Mouse (Mus musculus) hindbrain, embryonic 13.5 days (tissue): ENCODE measurements around the gene Asb1. TPM values are rescaled to one million over a fixed set of nuclear protein-coding genes. Genes with fewer than 3 reads are reported as not detected.

Experiments used
- ATAC-seq: fragments of 200-750 bp; cut with Nextera tagmentation; 2 replicates; pipeline ENCODE4 v1.8.0; 2017; ENCODE audit warnings: moderate TSS enrichment; ENCODE audit not compliant: low FRiP score
- H3K27ac ChIP-seq: fragments of 300-500 bp; sonication (generic); 2 replicates; pipeline ENCODE4 v1.5.1; 2015; ENCODE audit warnings: inconsistent platforms, mild to moderate bottlenecking, moderate library complexity
- H3K27me3 ChIP-seq: fragments of 300-500 bp; sonication (generic); 2 replicates; pipeline ENCODE4 v1.6.1; 2015; ENCODE audit warnings: mild to moderate bottlenecking, inconsistent platforms
- H3K36me3 ChIP-seq: fragments of 300-500 bp; sonication (generic); 2 replicates; pipeline ENCODE4 v1.6.1; 2015; ENCODE audit warnings: mild to moderate bottlenecking, inconsistent platforms
- H3K4me1 ChIP-seq: fragments of 300-500 bp; sonication (generic); replicated peaks from 2 replicates; pipeline ENCODE4 v1.6.1; 2015; ENCODE audit warnings: inconsistent platforms
- H3K4me2 ChIP-seq: fragments of 300-500 bp; sonication (generic); 2 replicates; pipeline ENCODE4 v1.6.1; 2015; ENCODE audit warnings: inconsistent platforms, mild to moderate bottlenecking, moderate library complexity
- H3K4me3 ChIP-seq: fragments of 300-500 bp; sonication (generic); 2 replicates; pipeline ENCODE4 v1.5.1; 2015; ENCODE audit warnings: mild to moderate bottlenecking, inconsistent platforms
- H3K9ac ChIP-seq: fragments of 300-500 bp; sonication (generic); 2 replicates; pipeline ENCODE4 v1.6.1; 2015; ENCODE audit warnings: mild to moderate bottlenecking, inconsistent platforms
- H3K9me3 ChIP-seq: fragments of 300-500 bp; sonication (generic); 2 replicates; pipeline ENCODE4 v1.6.1; 2016; ENCODE audit warnings: inconsistent platforms
- WGBS: fragments of 180-500 bp; shearing (Covaris S2); methylation state at CpG from one replicate; pipeline ENCODE4 v1.1.7; 2015; 5-methylcytosine and 5-hydroxymethylcytosine counted together
- polyA plus RNA-seq: library from polyadenylated mRNA; unstranded; fragments of >200 nt; fragmentation: Nextera tagmentation; extraction: Ambion mirVana; gene quantifications from 2 replicates; pipeline ENCODE4 v1.2.1, GENCODE M21; 2015

Gene Asb1
- polyA plus RNA-seq, 1 experiment from 2014 or later = 10.9 TPM

DNA sequence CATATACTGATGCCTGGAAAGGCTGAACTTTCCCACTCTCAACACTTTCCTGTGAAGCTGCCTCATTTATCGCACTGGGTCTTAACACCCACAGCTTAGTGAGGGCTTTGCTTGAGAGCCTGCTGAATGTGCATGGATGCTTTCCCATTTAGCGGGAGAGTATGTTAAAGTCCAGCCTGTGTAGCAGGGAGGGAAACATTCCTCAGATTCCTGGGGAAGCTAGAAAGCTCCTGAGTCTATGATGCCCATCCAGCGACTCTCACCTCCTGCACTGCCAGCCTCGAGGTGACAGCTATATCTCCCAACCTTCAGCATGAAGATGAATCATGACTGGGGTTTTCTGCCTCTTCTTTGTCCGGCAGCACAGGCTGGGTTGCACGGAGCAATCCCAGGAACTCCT, 49.4 kb downstream of the Asb1 start:
- 77% methylated on average over 6 of the region's 6 CpGs for WGBS

DNA sequence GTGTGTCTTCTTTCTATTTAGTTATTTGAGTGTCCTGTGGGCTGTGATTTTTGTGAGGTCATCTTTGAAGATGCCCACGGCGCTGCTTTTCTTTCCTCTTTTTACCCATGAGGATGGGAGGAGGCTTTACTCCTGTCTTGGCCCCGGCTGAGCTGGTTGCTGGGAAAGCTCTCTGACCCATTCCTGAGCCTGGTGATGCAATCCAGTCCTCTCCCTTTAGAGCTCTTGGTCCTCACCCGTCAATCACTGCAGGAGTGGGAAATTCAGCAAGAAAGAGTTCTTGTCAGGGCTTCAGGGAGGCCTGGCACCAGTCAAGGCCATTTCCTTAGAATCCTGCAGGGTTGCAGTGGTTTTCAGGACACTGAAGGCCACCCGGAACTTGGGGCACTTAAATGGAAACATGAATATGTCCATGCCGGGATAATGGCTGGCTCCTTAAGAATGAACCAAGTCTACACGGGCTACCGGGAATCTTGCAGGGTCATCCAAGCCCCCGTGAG, 55.2 kb downstream of the Asb1 start:
- H3K4me2 ChIP-seq = no peak overlapping the region
- peaks cover 3% of the 10 kb centered on the region for H3K4me1 ChIP-seq
- no peak for ATAC-seq
- 0 out of 2 replicates have a peak, but pooled peaks cover 9% of the 10 kb centered on the region for H3K9me3 ChIP-seq
- no peak overlapping the region for H3K4me3 ChIP-seq
- H3K9ac ChIP-seq = no peak overlapping the region
- H3K36me3 ChIP-seq = no peaks in the 10 kb centered on the region
- H3K27me3 ChIP-seq = no peaks in the 10 kb centered on the region
- H3K27ac ChIP-seq = no peak overlapping the region
- WGBS = 88% methylated on average over 9 of the region's 9 CpGs

More for the DNA sequence above, 49.4 kb downstream of the Asb1 start:
- Histone ChIP-seq H3K27ac (no peak overlapping the region), H3K4me2 (no peak overlapping the region), H3K36me3 (no peaks in the 10 kb centered on the region), H3K9me3 (0 out of 2 replicates have a peak, but pooled peaks cover 6% of the 10 kb centered on the region), H3K27me3 (no peaks in the 10 kb centered on the region), H3K9ac (no peak overlapping the region), H3K4me3 (no peak overlapping the region), H3K4me1 (no peaks in the 10 kb centered on the region; the same call in 1 of the 2 replicates)
- ATAC-seq = no peak

DNA sequence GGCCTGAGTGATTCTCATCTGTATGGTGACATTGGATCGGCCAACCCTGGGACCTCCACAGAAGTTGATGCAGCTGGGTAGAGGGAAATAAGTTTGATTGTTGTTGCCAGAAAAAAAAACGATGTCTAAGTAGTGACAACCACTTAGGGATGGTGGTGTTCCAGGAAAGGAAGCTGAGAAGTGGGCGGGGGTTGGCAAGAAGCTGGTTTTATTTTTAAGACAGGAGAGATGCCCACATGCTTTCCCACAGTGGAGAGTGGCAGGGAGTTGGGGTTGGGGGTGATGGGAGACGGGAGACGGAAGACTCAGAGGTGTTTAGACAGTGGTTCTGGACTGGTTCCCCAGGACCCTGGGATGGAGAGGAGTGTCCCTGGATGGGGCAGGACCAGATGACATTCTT, 57.3 kb downstream of the Asb1 start:
- no peak for ATAC-seq
- Histone ChIP-seq H3K4me3 (no peak overlapping the region), H3K36me3 (no peaks in the 10 kb centered on the region), H3K9ac (no peak overlapping the region), H3K4me2 (no peak overlapping the region), H3K9me3 (0 out of 2 replicates have a peak, but pooled peaks cover 9% of the 10 kb centered on the region), H3K27ac (no peak overlapping the region), H3K4me1 (peaks cover 13% of the 10 kb centered on the region), H3K27me3 (no peaks in the 10 kb centered on the region)
- WGBS = 91% methylated on average over 5 of the region's 5 CpGs

DNA sequence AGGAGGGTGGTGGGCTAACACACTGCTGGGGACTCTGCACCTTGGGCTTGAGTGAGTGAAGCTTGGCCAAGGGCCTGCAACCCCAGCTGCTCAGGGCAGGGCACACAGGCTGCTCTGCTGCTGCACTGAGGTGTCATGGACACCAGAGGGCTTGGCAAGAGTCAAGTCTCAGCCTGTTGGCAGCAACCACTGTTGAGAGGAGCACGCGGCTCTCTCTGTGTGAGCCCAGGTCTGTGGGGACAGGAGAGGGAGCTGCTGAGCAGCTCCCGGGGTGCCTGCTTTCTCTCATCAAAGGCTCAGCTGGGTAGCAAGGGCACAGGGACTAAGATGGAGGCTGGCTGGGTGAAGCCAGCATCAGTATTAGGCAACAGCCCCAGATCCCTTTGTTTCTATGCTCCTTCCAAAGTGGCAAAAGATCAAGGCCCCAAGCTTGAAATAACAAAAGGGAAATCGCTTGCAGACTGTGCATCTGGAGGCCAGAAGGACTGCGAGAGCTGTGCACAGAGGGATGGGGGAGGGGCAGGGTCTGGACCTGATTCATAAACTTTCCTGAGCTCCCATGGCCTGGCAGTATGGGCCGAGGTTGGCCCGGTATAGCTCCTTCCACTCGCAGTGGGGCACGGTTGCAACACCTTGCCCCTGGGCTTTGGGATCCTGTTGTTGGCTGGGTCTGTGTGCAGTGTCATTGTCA, 60.5 kb downstream of the Asb1 start:
- WGBS = 23% methylated on average over 9 of the region's 9 CpGs
- Histone ChIP-seq H3K4me2 (no peak overlapping the region), H3K9ac (no peak overlapping the region; the same call in 1 of the 2 replicates), H3K4me1 (peaks cover 17% of the 10 kb centered on the region), H3K27ac (no peak overlapping the region), H3K27me3 (no peaks in the 10 kb centered on the region), H3K4me3 (no peak overlapping the region), H3K9me3 (no peaks in the 10 kb centered on the region), H3K36me3 (no peaks in the 10 kb centered on the region)
- ATAC-seq = peak; percentile 92

DNA sequence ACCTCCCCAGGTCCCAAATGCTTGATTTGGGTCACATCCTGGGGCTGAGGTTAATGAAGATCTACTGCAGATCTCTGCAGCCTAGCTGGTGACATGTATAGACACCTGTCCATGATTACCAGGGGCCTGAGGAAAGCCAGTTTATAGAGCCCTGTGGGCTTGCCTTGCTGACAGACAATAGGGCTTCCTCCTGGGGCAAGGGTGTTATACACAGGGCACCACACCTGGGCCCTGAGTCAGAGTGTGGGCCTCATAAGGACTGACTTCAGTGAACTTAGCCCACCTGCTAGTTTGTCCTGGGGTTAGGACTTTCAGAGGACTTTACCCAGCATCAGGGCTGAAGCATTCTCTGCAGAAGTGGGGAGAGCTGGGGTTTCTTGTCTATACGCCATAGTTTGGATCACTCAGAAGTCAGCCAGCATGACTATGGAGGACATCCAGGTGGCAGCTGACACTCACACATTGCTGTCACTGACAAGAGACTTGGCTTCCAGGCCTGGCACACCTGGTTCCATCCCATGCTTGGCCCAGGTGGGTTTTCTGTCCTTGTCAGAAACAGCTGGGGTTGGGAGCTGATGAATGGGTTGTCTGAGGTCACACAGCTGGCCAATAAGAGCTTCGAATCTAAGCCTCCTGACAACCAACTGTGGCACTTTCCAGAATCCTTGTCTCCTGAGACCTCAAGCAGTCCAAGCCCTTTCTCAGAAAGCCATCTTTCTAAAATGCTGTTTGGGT, 61.2 kb downstream of the Asb1 start:
- H3K27me3 ChIP-seq = no peaks in the 10 kb centered on the region
- H3K9me3 ChIP-seq = no peaks in the 10 kb centered on the region
- H3K36me3 ChIP-seq = no peaks in the 10 kb centered on the region
- H3K4me3 ChIP-seq = no peak overlapping the region
- H3K27ac ChIP-seq = no peak overlapping the region
- ATAC-seq = no peak
- peaks cover 17% of the 10 kb centered on the region for H3K4me1 ChIP-seq
- no peak overlapping the region for H3K9ac ChIP-seq
- H3K4me2 ChIP-seq = no peak overlapping the region
- 84% methylated on average over 2 of the region's 2 CpGs for WGBS

DNA sequence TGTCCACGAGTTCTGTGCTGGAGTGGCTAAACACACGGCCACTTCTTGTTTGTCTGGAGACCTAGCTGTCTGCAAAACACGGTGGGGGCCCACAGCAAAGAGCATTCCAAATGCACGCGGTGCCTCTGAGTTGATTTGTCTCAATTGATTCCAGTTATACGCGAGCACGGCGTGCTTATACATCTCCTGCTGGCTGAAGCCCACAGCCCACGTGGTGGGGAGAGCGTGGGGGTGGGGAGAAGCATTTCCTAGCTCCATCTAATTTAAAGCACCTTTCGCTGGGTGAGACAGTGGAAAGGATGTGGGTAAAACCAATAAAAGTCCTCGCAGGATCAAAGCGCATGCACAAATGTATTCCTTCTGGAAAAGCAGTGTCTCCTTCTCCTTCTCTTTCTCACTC, 65.3 kb downstream of the Asb1 start:
- Histone ChIP-seq H3K9ac (no peak overlapping the region), H3K27me3 (no peaks in the 10 kb centered on the region), H3K9me3 (no peaks in the 10 kb centered on the region), H3K36me3 (no peaks in the 10 kb centered on the region), H3K4me2 (no peak overlapping the region), H3K4me1 (peaks cover 13% of the 10 kb centered on the region), H3K4me3 (no peak overlapping the region), H3K27ac (no peak overlapping the region)
- 59% methylated on average over 14 of the region's 14 CpGs for WGBS
- no peak for ATAC-seq

DNA sequence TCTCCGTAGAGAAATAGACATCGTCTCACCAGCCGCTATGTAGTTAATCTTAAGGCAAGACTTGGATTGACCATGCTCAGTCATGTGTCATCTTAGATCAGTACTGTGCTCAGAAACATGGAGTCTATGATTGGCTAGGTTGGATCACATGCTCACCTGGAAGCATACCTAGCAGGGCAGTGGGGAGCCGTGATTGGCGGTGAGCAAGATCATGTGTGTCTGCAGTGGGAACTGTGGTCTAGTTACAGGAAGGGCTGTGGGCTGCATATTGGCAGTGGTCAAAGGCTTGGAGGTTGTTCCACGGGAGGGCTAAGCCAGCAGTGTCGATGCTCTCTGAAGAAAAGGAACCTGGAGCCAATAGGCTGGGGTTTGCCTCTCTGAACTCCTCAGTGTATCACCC, 66.4 kb downstream of the Asb1 start:
- H3K27me3 ChIP-seq = no peaks in the 10 kb centered on the region
- H3K4me3 ChIP-seq = no peak overlapping the region
- WGBS = 95% methylated on average over 7 of the region's 7 CpGs
- no peak overlapping the region for H3K27ac ChIP-seq
- no peak overlapping the region for H3K4me2 ChIP-seq
- no peak overlapping the region for H3K9ac ChIP-seq
- no peak for ATAC-seq
- peaks cover 4% of the 10 kb centered on the region; the same call in 1 of the 2 replicates for H3K4me1 ChIP-seq
- no peaks in the 10 kb centered on the region for H3K36me3 ChIP-seq
- no peaks in the 10 kb centered on the region for H3K9me3 ChIP-seq

DNA sequence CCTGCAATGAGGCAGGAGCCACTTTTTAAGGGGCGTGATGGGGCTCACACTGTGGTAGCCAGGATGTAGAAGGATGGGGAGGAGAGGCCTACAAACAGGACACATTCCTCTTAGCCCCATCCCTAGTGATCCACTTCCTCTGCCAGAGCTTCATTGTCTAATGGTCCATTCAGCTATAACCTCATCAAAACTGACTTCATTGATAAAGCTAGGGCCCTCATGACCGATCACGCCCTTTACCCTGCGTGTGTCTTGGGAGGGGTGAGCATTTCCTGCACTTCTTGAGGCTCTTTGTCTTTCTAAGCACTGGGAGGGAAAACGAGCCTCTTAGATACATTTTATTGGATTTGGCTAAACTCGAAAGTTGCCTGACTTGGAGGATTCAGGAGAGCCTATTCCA, 66.8 kb downstream of the Asb1 start:
- H3K4me3 ChIP-seq = no peak overlapping the region
- no peak for ATAC-seq
- no peaks in the 10 kb centered on the region for H3K9me3 ChIP-seq
- H3K27me3 ChIP-seq = no peaks in the 10 kb centered on the region
- no peaks in the 10 kb centered on the region for H3K36me3 ChIP-seq
- H3K9ac ChIP-seq = no peak overlapping the region
- H3K27ac ChIP-seq = no peak overlapping the region
- WGBS = 84% methylated on average over 6 of the region's 6 CpGs
- no peak overlapping the region for H3K4me2 ChIP-seq
- H3K4me1 ChIP-seq = peaks cover 4% of the 10 kb centered on the region; the same call in 1 of the 2 replicates

Other genes starting within 250 kb of the Asb1 start
- gene Scly, start 242.2 kb upstream of the Asb1 start, polyA plus RNA-seq = 11.6 and 12.2 TPM in 2 replicates
- 0.08 and 0.26 TPM in 2 replicates for gene Espnl, start 218.5 kb upstream of the Asb1 start, polyA plus RNA-seq
- gene Klhl30, start 189.5 kb upstream of the Asb1 start, polyA plus RNA-seq = 0.16 and 0.21 TPM in 2 replicates
- gene Erfe, start 174.1 kb upstream of the Asb1 start, polyA plus RNA-seq = 0.22 and 0.45 TPM in 2 replicates
- gene Ilkap, start 141.7 kb upstream of the Asb1 start, polyA plus RNA-seq = 144 and 147 TPM in 2 replicates
- gene Hes6, start 126.5 kb upstream of the Asb1 start, polyA plus RNA-seq = 207 and 235 TPM in 2 replicates
- gene Per2, start 81.2 kb upstream of the Asb1 start, polyA plus RNA-seq = 4.3 and 4.6 TPM in 2 replicates
- 9.4 and 10.6 TPM in 2 replicates for gene Traf3ip1, start 45.9 kb upstream of the Asb1 start, polyA plus RNA-seq